Mouse (Mus musculus) naive thymus-derived CD4-positive, alpha-beta T cell, adult 2 months (primary cell): ENCODE data around the gene Alppl2.

Experiments used
- DNase-seq: peaks from one replicate; pipeline ENCODE4 v3.0.0-alpha.2; 2011; ENCODE audit warnings: low read depth

The Alppl2 gene

DNA sequence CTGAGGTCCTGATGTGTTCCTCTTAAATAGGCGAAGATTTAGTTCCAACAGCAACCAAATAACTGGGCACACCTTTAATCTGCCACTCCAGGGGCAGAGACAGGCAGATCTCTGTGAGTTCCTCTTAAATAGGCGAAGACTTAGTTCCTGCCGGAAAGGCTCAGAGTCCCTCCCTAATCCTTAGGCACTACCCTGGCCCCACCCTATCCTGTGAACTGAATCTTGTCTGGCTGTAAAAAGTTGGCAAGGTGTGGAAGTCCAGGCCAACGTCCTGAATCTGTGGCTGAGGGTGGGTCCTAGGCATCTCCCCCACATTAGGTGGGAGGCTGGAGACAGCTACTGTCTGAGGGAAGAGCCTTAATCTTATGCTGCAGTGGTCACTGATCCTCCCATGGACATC, at the start of gene Alppl2:
Gene Alppl2, minus strand, starts transcription at position 101 of the 400 bp plus-strand sequence.
- DNase-seq: no peak

DNA sequence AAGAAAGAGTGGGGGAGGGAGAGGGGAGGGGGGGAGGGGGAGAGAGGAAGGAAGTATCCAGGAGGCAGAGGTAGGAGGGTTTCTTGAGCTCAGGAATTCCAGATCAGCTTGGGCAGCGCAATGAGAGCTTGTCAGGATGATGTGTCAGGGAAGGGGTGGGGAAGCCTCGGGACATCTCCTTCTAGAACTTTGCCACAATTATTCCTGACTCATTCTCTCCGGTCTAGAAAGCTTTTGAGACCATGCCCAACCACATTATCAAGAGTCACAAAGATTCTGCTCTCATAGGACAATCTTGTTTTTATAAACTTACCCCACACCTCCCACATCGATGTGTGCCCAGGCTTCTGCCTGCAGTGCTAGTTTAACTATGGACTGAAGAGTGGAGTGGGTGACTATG, 42.1 kb upstream of the Alppl2 start:
- DNase-seq: no peak

DNA sequence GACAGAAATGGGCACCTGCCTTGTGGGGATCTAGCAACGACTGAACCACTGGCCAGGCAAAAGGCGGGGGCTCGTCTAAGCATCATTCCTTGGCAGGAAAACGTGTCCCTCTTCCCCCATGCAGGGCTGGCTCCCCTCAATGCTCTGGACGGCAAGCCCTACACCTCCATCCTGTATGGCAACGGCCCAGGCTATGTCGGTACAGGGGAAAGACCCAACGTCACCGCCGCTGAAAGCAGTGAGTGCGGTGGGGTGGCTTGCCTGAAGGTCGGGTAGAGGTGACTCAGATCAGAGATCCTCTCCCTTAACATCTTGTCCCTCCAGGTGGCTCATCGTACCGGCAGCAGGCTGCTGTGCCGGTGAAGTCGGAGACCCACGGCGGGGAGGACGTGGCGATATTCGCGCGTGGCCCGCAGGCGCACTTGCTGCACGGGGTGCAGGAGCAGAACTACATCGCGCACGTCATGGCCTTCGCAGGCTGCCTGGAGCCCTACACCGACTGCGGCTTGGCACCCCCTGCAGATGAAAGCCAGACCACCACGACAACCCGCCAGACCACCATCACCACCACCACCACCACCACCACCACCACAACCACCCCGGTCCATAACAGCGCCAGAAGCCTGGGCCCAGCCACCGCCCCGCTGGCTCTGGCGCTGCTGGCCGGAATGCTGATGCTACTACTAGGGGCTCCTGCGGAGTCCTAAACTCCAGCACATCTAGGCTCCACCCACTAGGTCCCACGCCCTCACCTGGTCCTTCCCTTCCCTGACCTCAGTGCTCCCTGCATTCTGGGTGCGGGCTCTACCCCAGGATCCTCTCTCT, 37.7 kb upstream of the Alppl2 start:
- DNase-seq: no peak

DNA sequence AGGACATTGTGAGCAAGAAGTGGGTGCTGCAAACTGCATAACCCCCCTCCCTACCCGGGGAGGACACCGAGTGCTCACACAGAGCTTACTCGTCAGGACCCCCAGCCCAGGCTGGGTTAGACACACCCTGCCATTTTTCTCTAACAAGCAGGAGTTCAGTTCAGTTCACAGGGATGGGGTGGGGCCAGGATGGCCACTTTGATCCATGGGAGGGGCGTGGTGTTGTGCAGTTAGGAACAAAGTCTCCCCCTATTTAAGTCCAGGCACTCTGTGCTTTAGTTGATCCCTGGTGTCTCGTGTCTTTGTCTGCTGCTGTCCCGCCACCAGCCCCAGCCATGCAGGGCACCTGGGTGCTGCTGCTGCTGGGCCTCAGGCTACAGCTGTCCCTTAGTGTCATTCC, 34.9 kb upstream of the Alppl2 start, which contains the start of gene Akp3:
Gene Akp3, plus strand, starts transcription at position 301 of the 400 bp plus-strand sequence.
- no peak for DNase-seq

DNA sequence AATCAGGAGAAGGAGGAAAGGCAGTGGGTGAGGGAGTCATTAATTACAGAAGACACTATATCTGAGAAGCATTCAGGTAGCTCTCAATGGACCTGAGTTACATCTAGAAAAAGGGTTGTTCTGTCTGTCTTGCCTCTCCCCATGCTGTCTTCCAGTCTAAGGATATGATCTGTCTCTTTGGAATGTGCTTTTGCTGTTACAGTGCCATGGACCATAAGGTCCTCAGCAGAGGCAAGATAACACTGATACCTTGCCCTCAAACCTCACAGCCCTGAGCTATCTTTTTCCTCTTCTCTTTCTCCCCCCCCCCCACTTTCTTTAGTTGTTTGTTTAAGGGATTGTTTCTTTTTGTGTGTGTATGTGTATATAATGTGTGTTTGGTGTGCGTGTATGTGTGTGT, 25.1 kb upstream of the Alppl2 start:
- DNase-seq: no peak

DNA sequence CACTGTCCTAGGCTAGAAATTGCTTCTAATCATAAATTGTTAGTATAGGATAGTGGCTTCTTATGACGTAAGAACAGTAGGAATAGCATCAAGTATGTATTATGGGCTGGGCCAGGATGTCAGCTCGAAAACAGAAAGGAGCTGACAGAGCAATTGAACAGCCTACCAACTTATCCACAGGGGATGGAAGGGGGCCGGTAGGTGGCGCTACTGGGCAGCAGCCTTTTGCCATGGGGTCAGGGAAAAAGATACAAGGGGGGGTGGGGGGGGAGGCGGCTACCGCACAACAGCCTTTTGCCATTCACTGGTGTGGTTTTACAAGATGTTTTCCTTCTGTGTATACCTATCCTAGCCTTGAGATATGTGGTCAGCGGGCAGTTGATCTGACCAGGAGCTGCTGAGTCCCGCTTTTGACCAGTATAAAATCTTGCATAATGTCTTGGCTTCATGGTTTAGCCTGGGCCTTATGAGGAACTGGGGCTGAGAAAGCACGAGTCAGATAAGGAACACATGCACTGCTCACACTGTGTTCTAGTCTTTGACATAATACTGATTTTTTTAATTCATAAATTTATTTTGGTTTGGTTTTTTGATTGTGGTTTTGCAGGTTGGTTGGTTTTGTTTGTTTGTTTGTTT, 22.1 kb upstream of the Alppl2 start:
- peak; percentile 4 for DNase-seq

DNA sequence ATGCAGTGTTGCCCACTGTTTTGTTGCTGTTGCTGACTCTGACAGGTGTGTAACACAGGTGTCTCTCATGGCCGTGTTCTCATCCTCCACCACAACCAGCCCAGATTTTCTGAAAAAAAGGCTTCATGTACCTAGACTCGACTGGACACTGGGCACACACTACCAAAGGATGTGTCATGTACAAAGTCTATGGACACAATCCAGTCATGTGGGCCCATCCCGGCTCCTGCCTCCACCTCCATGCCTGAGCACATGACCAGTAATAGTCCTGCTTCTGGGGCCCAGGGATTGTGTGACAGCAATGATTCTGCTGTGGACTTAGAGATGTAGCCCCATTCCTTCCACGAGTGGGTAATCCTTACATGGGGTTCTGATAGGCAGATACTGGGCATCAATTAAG, 18.8 kb upstream of the Alppl2 start:
- no peak for DNase-seq

DNA sequence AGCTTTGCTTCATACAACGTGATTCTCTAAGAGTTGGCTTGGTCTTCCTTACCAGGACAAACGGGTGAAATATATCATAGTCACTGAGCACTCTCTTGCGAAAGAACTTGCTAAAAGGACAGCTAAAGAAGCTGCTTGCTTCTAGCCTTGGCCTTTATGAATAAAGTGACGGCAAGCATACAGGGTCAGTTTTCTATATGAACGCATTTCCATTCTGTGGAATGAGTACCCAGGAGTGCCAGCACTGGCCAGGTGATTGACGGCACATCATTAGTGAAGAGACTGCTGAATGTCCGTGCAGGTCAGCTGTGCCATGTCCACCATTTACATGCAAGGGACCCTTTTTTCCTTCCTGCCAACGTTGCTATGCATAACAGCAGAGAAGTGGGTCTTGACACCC, 16.8 kb upstream of the Alppl2 start:
- no peak for DNase-seq

DNA sequence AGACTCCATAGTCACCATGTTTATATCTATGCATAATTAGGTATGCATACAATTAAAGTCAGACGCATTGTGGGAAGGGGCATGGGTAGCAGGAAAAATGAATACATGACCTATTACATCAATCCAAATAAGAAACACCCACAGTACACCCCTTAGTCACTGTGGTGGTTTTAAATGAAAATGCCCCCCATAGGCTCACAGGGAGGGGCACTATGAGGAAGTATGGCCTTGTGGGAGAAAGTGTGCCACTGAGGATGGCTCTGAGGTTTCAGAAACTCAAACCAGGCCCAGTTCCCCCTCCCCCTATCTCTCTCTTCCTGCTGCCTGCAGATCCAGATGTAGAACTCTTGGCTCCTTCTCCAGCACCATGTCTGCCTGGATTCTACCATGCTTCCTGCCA, 14.2 kb upstream of the Alppl2 start:
- no peak for DNase-seq

DNA sequence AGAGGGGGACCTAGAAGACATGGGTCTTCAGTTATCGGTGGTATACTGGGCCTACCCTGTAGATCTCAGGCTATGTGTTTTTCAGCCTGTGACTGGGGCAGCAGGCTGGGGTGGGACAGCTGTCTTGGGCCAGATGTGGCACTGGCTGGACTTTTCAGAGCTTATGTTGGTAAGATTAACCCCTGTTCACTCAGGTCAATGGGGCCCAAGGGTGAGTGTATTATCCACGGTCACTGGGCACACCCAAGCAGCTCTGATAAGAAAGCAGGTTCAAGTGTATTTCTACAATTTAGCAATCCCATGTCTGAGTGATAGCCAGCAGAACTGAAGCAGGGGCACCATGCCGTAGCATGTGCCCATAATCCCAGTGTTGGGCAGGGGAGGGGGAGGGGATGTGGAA, 12.4 kb upstream of the Alppl2 start:
- no peak for DNase-seq

DNA sequence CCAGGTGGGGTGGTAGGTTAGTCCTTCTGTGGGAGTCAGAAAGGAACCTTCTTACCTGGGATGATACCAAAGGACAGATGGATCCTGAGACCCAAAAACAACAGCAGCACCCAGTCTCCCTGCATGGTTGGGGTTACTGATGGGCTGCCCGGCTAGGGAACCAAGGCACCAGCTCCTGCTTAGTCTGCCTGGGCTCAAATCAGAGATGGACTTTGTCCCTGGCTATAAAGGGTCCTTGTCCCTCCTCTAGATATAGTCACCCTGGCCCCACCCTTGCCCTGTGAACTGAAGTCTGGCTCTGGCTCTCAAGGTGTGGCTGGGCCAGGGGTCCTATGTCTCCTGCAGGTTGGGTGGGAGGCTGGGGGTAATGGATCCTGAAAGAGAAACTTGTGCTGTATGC, 11.7 kb upstream of the Alppl2 start, which contains the start of gene Alpi:
Gene Alpi, minus strand, starts transcription at position 196 of the 400 bp plus-strand sequence.
- DNase-seq: no peak

DNA sequence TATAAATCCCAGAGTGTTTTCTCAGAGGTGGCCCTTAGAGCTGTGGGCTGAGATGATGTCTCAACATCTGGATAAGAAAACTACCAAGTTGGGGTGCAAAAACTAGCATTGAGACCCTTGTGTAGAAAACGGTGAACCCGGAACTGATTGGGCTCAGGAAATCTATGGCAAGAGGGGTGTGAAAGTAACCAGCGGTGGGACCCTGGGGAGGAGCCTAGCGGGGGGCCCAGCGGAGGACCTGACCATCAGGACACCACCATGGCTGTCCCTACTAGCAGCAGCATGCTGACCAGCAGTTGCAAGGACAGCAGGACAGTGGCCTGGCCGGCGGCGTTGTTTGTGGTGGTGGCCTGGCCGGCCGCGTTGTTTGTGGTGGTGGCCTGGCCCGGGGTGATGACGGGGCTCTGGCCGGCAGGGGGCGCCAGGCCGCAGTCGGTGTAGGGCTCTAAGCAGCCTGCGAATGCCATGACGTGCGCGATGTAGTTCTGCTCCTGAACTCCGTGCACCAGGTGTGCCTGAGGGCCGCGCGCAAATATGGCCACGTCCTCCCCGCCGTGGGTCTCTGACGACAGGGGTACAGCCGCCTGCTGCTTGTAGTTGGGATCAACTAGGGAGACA, 8.7 kb upstream of the Alppl2 start:
- peak; percentile 40 for DNase-seq

DNA sequence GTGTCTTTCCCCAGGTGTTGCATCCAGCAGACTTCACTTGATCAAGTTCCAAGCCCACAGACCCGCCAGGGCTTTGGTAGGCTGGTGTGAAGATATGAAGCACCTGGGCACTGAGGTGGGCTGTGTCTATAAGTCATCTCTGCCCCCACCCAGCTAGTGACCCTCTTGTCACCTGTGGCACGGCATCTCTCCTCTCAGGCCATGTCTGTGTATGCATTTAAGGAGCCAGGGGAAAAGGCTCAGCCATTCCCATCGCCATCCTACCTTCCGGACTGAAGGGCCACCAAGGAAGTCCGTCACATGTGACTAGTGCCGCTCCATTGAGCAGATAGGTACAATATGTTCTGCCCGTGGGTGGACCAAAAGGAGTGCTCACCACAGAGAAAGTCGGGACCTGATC, 5.9 kb upstream of the Alppl2 start:
- no peak for DNase-seq

DNA sequence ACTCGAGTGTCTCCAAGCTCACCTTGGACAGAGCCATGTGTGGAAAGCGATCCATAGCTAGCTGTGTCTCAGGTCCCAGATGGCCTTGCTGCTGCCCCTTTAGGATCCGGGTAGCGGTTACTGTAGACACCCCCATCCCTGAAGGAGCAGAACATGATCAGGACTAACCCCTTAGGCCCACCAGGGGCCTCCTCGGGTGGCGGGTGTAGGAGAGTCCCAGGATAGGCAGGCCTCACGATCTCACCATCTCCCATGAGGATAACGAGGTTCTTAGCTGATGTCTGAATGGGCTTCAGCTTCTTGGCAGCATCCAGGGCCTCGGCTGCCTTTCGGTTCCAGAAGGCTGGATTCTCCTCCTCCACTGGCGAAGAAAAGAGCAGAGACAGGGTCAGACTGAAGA, 477 bp downstream of the Alppl2 start:
- no peak for DNase-seq

DNA sequence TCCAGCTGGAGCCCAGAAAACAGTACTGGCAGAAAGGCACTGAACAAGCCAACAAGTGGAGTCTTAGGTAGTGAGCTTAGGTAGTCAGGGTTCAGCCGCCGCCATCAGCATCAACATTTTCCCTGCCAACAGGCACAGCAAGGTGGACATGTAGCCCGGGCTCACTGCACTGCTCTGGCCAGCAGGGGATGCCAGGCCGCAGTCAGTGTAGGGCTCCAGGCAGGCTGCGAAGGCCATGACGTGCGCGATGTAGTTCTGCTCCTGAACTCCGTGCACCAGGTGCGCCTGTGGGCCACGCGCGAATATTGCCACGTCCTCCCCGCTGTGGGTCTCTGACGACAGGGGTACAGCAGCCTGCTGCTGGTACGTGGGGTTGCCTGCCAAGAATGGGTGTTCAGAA, 2.8 kb downstream of the Alppl2 start:
- no peak for DNase-seq

DNA sequence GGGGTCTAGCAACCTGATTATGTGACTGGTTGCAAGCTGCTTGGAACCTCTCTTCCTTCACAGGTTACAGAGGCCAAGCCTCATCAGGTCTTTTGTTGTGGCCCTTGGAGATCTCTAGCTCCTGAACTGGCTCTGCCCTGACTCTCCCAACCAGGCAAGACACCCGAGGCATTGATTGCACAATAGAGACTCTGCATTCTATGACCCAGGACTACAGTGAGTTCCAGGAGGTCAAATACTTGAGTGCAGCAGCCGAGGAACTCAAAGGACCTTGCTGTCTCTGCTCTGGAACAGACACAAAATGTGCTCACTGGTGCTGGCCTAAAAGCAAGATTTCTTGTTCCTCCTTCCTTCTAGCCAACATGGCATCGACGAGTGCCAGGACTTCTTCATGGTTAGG, 3.5 kb downstream of the Alppl2 start:
- DNase-seq: no peak

DNA sequence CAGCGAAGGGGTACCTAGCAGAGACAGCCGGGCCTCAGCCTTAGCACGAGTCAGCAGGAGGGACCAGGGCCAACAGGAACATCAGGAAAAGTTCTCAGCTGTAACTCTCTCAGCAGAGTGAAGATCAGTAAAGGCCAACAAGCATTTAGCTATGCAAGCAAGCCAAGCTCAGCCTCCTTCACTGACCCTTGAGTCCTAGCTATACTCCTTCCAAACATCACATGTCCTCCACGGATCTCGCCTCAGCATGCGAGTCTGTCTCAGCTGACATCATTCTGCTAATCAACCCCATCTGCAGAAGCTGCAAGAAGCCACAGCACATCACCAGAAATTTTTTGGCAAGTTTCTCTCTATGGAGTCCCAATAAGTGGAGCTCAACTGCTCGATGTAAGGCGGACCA, 16.0 kb downstream of the Alppl2 start:
- DNase-seq: no peak

DNA sequence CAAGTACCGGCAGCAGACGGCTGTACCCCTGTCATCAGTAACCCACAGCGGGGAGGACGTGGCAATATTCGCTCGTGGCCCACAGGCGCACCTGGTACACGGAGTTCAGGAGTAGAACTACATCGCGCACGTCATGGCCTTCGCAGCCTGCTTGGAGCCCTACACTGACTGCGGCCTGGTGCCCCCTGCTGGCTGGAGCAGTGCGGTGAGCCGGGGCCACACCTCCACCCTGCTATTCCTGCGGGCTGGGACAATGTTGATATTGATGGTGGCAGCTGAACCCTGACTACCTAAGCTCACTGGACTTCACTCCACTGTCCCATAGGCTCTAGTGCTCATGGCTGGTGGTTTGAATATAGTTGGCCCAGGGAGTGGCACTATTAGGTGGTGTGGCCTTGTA, 19.0 kb downstream of the Alppl2 start:
- DNase-seq: peak; percentile 26

DNA sequence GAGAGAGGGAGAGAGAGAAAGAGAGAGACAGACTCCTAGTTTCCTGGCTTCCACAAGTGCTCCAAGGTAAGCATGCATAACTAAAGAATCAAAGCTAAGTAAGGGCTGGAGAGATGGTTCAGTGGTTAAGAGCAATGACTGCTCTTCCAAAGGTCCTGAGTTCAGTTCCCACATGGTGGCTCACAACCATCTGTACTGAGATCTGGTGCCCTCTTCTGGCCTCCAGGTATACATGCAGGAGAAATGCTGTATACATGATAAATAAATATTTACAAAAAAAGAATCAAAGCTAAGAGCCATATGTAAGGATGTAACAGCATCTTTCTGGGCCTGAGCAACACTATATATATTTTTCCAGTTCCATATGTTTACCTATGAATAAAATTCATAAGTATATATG, 28.8 kb downstream of the Alppl2 start:
- no peak for DNase-seq

DNA sequence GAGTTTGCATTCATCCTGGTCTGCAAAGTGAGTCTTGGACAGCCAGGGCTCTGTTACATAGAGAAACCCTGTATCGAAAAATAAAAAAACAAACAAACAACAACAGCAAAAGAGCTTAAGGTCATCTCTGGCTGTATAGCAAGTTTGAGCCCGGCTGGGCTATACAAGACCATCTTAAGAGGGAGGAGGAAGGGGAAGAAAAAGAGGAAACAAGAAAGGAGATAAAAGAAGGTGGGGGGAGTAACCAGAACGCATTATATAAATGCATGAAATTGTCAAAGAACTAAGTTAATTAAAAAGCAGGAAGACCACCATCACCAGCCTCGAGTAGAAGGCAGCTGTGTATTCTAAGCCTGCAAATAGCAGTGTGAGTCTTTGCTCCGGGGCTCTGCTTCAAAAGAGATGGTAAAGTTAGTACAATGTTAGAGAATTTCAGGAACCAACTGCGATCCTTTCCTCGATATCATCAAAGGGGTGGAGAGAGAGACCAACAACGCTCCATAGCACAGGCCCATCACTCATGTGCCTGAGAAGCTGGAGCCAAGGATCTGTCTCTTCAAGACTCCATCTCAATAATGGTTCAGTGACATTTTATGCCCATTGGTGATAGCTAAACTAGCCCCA, 30.6 kb downstream of the Alppl2 start:
- no peak for DNase-seq

DNA sequence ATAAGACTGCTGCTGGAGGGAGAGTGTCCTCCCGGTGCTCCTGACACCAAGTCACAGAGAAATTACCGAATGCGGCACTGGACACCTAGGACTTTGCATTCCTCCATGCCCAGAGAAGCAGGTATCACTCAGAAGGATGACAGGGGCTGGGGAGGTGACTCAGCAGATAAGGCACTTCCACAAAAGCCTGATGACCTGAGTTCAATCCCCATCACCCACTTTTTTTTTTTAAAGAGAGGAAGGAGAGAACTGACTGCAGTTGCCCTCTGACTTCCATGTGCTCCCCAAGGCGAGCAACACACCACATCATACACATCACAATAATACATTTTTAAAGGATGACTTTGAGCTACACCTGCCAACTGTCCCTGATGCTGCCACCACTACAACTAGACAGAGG, 32.7 kb downstream of the Alppl2 start:
- DNase-seq: no peak

DNA sequence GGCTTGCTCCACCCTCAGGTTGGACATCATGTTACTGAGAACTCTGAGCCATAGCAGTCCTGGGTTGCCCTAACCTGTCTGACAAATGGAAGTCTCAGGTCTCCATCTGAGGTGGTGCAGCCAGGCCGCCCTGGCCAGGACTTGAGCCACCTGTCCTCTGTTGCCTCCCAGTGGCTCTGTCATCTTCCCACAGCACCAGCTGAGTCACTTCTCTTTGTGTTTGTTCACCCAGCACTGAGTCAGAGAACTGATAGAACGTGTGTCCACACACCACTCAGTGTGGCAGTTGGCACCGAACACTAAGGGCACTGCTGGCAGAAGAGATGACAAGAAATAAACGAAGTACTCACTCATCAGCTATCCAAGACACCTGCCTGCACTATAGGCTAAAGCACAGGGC, 38.4 kb downstream of the Alppl2 start:
- DNase-seq: no peak

DNA sequence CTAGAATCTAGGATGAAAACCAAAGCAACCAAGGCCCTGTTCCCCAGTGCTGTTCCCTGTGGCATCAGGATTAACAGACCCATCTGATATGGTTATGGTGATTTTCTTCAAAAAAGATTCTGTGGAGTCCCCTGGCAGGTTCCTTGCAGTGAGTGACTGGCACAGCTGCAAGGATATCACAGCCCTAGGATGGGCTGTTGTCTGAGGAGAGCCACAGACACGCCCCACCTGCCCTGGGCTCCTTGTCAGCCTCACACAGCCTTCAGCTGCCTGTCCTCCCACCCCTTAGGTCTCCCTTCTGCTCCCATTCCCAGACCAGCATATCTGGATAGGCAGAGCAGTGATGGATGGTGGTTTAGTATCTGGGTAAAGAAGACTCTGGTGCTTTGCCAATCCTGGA, 39.0 kb downstream of the Alppl2 start:
- no peak for DNase-seq
